Mouse (Mus musculus) neural tube, embryonic 11.5 days (tissue): ENCODE results near the gene Tle6. TPM values are rescaled to one million over a fixed set of nuclear protein-coding genes. Genes with fewer than 3 reads are reported as not detected.

Experiments used
- ATAC-seq: fragments of 200-750 bp; cut with Nextera tagmentation; 2 replicates; pipeline ENCODE4 v1.8.0; 2017; ENCODE audit warnings: moderate number of reproducible peaks, mild to moderate bottlenecking, moderate TSS enrichment, moderate library complexity; ENCODE audit not compliant: insufficient read depth, low FRiP score, low TSS enrichment
- DNase-seq: peaks from one replicate; pipeline ENCODE4 v3.0.0-alpha.2; 2015; ENCODE audit warnings: low spot score
- H3K27ac ChIP-seq: fragments of 300-500 bp; sonication (generic); 2 replicates; pipeline ENCODE4 v1.5.1; 2014; ENCODE audit warnings: low read depth, mild to moderate bottlenecking, low read length
- H3K27me3 ChIP-seq: fragments of 300-500 bp; sonication (generic); 2 replicates; pipeline ENCODE4 v1.6.1; 2014; ENCODE audit warnings: mild to moderate bottlenecking, low read length, mixed read lengths; ENCODE audit not compliant: control insufficient read depth, insufficient read depth
- H3K36me3 ChIP-seq: fragments of 300-500 bp; sonication (generic); 2 replicates; pipeline ENCODE4 v1.6.1; 2014; ENCODE audit warnings: mild to moderate bottlenecking, low read length, moderate library complexity, mixed read lengths; ENCODE audit not compliant: control insufficient read depth, insufficient read depth
- H3K4me1 ChIP-seq: fragments of 300-500 bp; sonication (generic); 2 replicates; pipeline ENCODE4 v1.6.1; 2014; ENCODE audit warnings: low read length, mixed read lengths; ENCODE audit not compliant: control insufficient read depth, insufficient read depth
- H3K4me2 ChIP-seq: fragments of 300-500 bp; sonication (generic); 2 replicates; pipeline ENCODE4 v1.6.1; 2014; ENCODE audit warnings: low read depth, mild to moderate bottlenecking, moderate library complexity
- H3K4me3 ChIP-seq: fragments of 300-500 bp; sonication (generic); 2 replicates; pipeline ENCODE4 v1.5.1; 2014; ENCODE audit warnings: low read depth, low read length
- H3K9ac ChIP-seq: fragments of 300-500 bp; sonication (generic); 2 replicates; pipeline ENCODE4 v1.6.1; 2014; ENCODE audit warnings: mild to moderate bottlenecking, low read length
- H3K9me3 ChIP-seq: fragments of 300-500 bp; sonication (generic); 2 replicates; pipeline ENCODE4 v1.6.1; 2016; ENCODE audit warnings: low read length; ENCODE audit not compliant: control insufficient read depth
- whole genome bisulfite sequencing: fragments of 180-500 bp; shearing (Covaris S2); extraction: QIAGEN DNeasy Blood & Tissue Kit; methylation state at CpG from one replicate; pipeline ENCODE4 v1.1.7; 2014; 5-methylcytosine and 5-hydroxymethylcytosine counted together
- polyA plus RNA-seq: library from polyadenylated mRNA; unstranded; fragments of >200 nt; fragmentation: Nextera tagmentation; extraction: Ambion mirVana; gene quantifications from 2 replicates; pipeline ENCODE4 v1.2.1, GENCODE M21; 2014

Tle6 gene
- polyA plus RNA-seq, 1 experiment from 2014 or later, result 6.4 TPM

DNA sequence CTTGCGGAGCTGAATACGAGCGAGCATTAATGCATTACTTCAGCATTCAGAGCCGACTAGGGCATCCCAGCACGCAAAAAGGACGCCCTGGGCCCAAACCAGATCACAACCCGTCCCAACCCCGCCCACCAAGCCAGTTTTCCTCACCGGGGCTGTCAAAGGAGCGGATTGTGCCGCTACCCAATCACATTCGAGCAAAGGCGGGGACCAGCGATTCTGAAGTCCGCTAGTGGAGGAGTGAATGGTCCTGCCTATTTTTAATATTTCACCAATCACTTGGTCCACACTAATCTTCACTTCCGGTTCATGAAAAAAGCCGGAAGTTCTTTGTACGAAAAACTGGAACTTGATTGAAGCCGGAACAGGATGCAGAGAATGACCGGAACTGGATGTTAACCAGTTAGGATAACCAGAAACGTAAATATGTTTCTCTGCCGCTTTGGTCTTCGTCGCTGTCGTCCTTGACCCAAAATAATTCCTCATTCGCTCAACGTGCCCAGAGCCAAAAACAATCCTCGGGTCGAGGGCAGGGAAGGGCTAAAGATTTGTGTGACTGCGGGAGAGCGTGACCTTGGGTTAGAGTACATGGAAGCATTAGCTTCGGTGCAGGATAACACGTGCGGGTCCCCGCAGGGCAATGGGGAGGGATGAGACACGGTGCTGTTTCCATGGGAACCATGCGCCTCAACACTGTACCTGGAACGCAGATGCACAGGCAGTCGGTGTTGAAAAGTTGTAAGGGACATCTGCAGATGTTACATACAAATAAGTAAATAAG, 5.3 kb upstream of the Tle6 start, which contains the start of gene BC025920:
Gene BC025920 (plus strand): TSS at position 297 of the 778 bp plus-strand sequence.
- peak; percentile 87 for ATAC-seq
- under 1% methylated on average over 39 of the region's 39 CpGs for WGBS

DNA sequence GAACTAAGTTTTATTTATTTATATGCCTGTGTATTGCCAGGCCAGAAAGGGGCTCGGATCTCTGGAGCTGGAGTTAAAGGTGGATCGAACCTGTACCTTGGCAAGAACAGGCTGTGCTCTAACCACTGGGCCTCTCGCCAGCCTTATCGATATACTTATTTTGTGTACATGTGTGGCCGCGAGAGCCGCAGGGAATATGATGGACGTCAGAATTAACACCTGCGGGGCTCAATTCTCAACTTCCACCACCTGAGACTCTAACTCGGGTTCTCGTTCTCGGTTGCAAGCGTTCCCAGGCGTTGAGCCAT, 4.7 kb upstream of the Tle6 start:
- H3K4me1 ChIP-seq, result peaks cover 13% of the 10 kb centered on the region
- no peak for DNase-seq
- ATAC-seq, result 0 out of 2 replicates have a peak, but pooled peaks have one; percentile 5
- H3K9me3 ChIP-seq, result no peaks in the 10 kb centered on the region
- peaks cover 7% of the 10 kb centered on the region; the same call in 1 of the 2 replicates for H3K27me3 ChIP-seq
- H3K4me3 ChIP-seq, result peak overlapping the region; percentile 47
- H3K36me3 ChIP-seq, result no peaks in the 10 kb centered on the region
- H3K27ac ChIP-seq, result peak overlapping the region; percentile 74; the same call in 1 of the 2 replicates
- 4% methylated on average over 14 of the region's 14 CpGs for WGBS
- H3K4me2 ChIP-seq, result peak overlapping the region; percentile 59
- H3K9ac ChIP-seq, result peak overlapping the region; percentile 29; the same call in 1 of the 2 replicates

More for the DNA sequence above, 5.3 kb upstream of the Tle6 start, which contains the start of gene BC025920:
- peaks cover 12% of the 10 kb centered on the region for H3K4me1 ChIP-seq
- H3K9me3 ChIP-seq, result no peaks in the 10 kb centered on the region
- H3K9ac ChIP-seq, result peak within 1 kb of the TSS; percentile 65
- H3K27ac ChIP-seq, result peak within 1 kb of the TSS; percentile 84
- H3K4me2 ChIP-seq, result peak within 1 kb of the TSS; percentile 77
- peaks cover 7% of the 10 kb centered on the region; the same call in 1 of the 2 replicates for H3K27me3 ChIP-seq
- peak; percentile 91 for DNase-seq
- peak within 1 kb of the TSS; percentile 47 for H3K4me3 ChIP-seq
- H3K36me3 ChIP-seq, result no peaks in the 10 kb centered on the region

DNA sequence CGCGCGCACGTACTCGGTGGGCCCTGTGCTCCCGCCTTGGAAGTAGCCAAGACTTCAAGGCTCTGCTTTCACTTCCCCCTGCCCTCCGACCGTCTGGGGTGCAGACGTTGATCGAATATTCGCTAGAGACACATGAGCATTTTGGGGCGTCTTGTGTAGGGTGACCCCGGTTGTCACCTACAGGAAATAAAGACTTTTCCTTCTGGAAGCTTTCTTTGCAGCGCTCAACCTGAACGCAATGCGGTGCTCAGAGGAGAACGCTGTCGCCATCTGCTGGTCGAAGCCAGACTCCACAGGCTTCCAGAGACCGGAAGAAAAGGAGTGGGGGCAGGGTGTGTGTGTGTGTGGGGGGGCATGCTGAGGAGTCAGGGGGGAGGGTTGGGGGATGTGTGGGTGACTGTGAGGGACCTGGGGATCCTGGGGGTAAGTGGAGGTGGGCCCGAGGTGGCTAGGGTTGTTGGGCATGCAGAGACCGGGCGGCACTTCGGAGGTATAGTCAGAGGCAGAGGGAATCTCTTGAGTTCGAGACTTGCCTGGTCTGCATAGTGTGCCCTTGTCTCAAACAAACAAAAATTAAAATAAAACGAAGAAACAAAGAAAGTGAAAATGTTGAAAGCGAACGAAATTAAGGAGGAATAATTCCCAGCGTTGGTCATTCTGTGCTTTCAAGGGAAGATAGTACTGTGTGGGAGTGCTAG, 4.2 kb upstream of the Tle6 start:
- H3K36me3 ChIP-seq, result no peaks in the 10 kb centered on the region
- 22% methylated on average over 29 of the region's 29 CpGs for WGBS

DNA sequence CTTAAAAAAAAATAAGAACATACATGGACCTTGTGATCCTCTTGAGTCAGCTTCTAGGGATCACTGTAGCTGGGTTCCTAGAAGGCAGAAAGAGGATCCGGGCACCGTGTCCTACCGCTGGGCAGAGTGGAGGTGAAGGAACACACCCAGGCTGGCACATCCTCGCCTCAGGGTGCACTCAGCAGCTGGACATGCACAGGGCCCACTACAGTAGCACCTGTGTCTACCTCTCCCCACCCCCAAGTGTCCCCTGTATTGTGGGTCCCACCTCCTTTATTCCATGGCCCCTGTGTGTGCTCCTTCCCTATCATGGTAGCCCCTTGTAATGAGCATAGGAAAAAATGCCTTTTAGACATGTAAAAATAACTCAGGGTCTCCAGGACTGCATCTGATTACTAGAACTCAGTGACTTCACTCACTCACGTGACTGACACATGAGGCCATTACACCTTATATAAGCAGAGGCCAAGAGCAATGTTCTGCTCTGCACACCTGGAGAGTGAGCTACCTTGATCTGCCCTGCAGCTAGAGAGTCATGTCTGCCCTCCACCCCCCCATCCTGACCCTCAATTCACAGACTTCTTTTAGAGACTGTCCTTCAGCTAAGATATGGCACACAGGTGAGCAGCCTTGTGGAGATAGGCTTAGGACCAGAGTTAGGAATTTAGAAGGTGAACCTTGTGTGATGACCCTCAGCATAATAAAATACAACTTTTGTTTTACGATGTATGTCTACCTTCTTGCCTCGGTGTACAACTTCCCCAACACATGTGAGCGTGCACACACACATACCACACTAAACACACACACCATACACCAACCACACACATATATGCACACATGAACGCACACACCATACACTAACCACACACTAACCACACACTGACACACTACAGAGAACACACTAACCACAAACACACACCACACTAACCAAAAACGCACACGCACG, 3.4 kb upstream of the Tle6 start:
- no peaks in the 10 kb centered on the region for H3K36me3 ChIP-seq
- no peak overlapping the region for H3K4me2 ChIP-seq
- no peaks in the 10 kb centered on the region for H3K9me3 ChIP-seq
- peaks cover 16% of the 10 kb centered on the region for H3K4me1 ChIP-seq
- ATAC-seq (no peak), DNase-seq (no peak)
- H3K4me3 ChIP-seq, result no peak overlapping the region
- H3K9ac ChIP-seq, result no peak overlapping the region
- H3K27ac ChIP-seq, result no peak overlapping the region
- 85% methylated on average over 12 of the region's 12 CpGs for WGBS
- H3K27me3 ChIP-seq, result peaks cover 9% of the 10 kb centered on the region; the same call in 1 of the 2 replicates

More for the DNA sequence above, 4.2 kb upstream of the Tle6 start:
- Histone ChIP-seq H3K4me2 (peak overlapping the region; percentile 59), H3K4me1 (peaks cover 15% of the 10 kb centered on the region), H3K9ac (no peak overlapping the region; the same call in 1 of the 2 replicates), H3K9me3 (no peaks in the 10 kb centered on the region), H3K27me3 (peaks cover 7% of the 10 kb centered on the region; the same call in 1 of the 2 replicates), H3K4me3 (peak overlapping the region; percentile 47), H3K27ac (no peak overlapping the region)
- ATAC-seq (0 out of 2 replicates have a peak, but pooled peaks have one; percentile 22), DNase-seq (peak; percentile 88)

DNA sequence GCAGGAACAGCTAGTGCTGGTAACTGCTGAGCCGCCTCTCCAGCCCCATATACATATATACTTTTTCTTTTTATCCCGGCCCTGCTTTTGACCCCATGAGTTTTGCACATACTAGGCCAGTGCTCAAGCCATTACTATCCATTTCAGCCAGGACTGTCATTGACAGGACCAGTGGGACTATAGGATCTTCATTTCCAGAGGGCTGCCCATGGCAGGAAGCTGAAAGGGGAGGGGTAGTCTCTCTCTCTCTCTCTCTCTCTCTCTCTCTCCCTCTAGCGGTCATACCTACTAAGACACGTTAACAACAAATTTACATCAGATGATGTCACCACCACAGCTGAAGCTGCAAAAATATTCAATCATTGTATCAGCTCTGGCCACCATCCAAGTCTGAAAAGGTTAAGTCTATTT, 1.9 kb upstream of the Tle6 start:
- Histone ChIP-seq H3K9ac (no peak overlapping the region), H3K36me3 (no peaks in the 10 kb centered on the region), H3K4me3 (no peak overlapping the region), H3K4me2 (no peak overlapping the region), H3K27ac (no peak overlapping the region), H3K4me1 (peaks cover 16% of the 10 kb centered on the region), H3K27me3 (peaks cover 11% of the 10 kb centered on the region; the same call in 1 of the 2 replicates), H3K9me3 (no peaks in the 10 kb centered on the region)
- DNase-seq, result peak; percentile 33
- WGBS, result 17% methylated on average over 4 of the region's 4 CpGs
- no peak for ATAC-seq

DNA sequence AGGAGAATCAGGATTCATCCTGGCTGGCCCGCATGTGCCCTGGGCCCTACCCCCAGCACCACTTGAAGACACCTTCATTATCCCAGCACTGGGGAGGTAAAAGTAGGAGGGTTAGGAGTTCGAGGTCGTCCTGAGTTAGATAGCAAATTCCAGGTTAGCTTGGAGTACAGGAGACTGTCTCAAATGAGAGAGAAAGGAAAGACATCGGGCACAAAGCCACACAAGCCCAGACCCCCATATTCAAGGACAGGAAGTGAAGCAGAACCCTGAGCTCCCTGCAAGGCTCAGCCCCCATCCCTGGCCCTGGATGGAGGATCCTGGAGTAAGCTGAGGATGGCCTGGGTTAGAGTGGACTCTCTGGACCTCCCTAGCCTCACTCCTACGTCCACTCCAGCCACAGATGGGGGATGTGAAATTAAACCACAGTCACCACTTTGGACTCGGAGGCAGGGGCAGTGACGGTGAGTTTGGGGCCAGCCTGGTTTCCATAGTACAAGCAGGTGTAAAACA, 578 bp upstream of the Tle6 start:
- peaks cover 16% of the 10 kb centered on the region for H3K27me3 ChIP-seq
- H3K4me2 ChIP-seq, result no peak overlapping the region; the same call in 1 of the 2 replicates
- no peak overlapping the region for H3K4me3 ChIP-seq
- no peaks in the 10 kb centered on the region for H3K36me3 ChIP-seq
- H3K9ac ChIP-seq, result no peak overlapping the region
- H3K27ac ChIP-seq, result no peak overlapping the region
- H3K4me1 ChIP-seq, result peaks cover 25% of the 10 kb centered on the region
- ATAC-seq (no peak), DNase-seq (no peak)
- WGBS, result 26% methylated on average over 7 of the region's 7 CpGs
- no peaks in the 10 kb centered on the region for H3K9me3 ChIP-seq

DNA sequence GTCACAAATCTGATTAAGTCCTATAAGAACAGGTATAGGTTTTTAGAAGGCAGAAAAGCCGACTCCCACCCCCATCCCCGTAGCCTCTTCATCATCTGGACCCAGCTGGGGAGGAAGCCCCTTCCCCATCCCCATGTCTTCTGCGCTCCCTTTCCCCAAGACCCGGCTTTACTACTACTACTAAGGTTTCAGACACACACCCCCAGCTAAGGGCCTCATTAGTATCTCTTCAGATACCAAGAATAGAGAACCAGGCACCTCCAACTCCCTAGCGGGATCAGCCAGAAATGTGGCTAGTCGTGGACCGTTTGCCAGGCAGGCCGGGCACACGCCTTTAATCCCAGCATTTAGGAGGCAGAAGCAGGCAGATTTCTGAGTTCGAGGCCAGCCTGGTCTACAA, 777 bp downstream of the Tle6 start:
- Histone ChIP-seq H3K4me2 (no peak overlapping the region), H3K4me1 (peaks cover 32% of the 10 kb centered on the region), H3K36me3 (no peaks in the 10 kb centered on the region), H3K27me3 (peaks cover 22% of the 10 kb centered on the region), H3K9me3 (no peaks in the 10 kb centered on the region), H3K4me3 (no peak overlapping the region), H3K27ac (no peak overlapping the region), H3K9ac (no peak overlapping the region)
- no peak for ATAC-seq
- 45% methylated on average over 10 of the region's 10 CpGs for WGBS
- DNase-seq, result no peak

DNA sequence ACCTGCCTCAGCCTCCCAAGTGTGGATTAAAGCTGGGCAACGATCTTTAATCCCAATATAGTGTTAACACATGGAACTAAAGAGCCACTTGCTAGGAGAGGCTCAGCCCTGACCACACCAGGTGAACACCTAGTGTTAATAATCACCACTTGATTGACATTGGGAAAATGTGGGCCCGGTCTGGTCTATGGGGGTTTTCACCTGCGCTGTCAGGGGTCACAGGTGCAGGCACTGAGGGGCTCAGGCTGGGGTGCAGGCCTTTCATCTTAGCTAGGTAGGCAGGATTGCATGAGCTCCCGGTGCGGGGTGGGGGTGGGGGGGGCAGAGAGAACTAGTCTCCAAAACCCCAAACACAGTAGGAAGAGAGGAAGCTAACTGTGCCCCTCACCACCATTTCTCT, 1.2 kb downstream of the Tle6 start:
- DNase-seq (no peak), ATAC-seq (no peak)
- H3K4me3 ChIP-seq, result no peak overlapping the region
- H3K4me2 ChIP-seq, result no peak overlapping the region
- no peaks in the 10 kb centered on the region for H3K9me3 ChIP-seq
- no peak overlapping the region for H3K27ac ChIP-seq
- H3K9ac ChIP-seq, result no peak overlapping the region
- peaks cover 32% of the 10 kb centered on the region for H3K4me1 ChIP-seq
- no peaks in the 10 kb centered on the region for H3K36me3 ChIP-seq
- peaks cover 25% of the 10 kb centered on the region for H3K27me3 ChIP-seq
- 76% methylated on average over 5 of the region's 5 CpGs for WGBS
